Mouse (Mus musculus): ENCODE results near the gene Nbl1.

Gene Nbl1

GRCm38 (mm10) chr4:139064831-139065230 lies 28.0 kb downstream of the Nbl1 start:
- DNase-seq (ENCODE audit: low spot score), result no peak

GRCm38 (mm10) chr4:139059569-139059968 lies 33.2 kb downstream of the Nbl1 start:
- DNase-seq (ENCODE audit: low spot score), result no peak

DNA sequence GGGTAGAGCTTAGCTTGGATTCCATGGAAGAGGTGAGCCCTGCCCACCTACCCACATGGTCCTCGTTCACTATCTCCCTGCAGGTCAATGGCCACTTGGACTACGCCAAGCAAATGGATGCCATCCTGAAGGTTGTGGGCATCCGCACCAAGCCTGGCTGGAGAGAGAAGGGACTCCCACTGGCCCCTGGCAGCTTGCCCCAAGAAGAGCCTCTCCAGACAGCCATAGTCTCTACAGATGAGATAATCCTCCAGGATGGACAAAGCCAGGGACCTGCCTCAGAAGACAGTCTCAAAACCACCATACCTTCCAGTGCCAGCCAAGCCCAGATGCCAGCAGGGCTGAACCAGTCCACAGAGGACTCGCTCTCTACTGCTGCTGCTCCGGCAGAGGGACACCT lies 34.8 kb downstream of the Nbl1 start:
- DNase-seq (ENCODE audit: low spot score), result no peak

- DNase-seq (ENCODE audit: low spot score), result no peak
These were observed 35.5 kb downstream of the Nbl1 start for GRCm38 (mm10) chr4:139057291-139057690.

DNA sequence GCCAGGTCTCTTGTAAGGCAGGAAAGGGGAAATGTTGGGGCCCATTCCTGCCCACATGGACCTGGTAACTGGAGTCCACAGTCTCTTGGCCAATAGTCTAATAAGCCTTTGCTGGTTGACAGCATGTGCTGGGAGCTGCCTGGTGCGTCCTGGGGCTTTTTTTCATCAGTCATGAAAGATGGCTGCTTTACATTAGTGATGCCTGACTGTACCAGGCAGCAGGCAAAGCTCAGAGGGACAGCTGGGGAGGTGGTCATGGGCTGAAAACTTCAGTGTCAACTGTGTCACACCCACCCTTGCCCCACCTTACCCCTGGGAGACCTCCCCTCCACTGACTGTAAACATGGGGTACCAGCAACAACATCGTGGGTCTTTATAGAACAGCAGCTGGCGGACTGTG lies 37.0 kb downstream of the Nbl1 start:
- DNase-seq (ENCODE audit: low spot score), result no peak

- no peak for DNase-seq (ENCODE audit: low spot score)
These were observed 37.5 kb downstream of the Nbl1 start for GRCm38 (mm10) chr4:139055336-139055735.

- DNase-seq (ENCODE audit: low spot score), result no peak
These were observed 38.4 kb downstream of the Nbl1 start for GRCm38 (mm10) chr4:139054300-139054923.

DNA sequence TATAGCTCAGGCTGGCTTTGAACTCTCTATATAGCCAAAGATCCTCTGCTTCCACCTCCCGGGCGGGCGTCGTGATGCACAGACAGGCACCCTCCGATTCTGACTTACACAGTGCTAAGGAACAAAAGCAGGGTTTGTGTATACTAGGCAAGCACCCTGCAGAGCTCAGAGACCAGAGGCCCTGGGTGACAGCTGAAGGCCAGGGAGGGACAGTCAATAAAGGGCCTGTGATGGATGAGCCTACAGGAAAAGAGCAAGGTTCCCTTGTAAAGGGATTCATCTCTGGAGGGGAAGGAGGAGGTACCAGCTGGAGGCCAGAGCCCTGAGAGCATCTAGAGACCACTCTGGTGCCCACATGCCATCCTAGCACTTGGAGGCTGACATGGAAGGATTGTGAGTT lies 39.4 kb downstream of the Nbl1 start:
- DNase-seq (ENCODE audit: low spot score), result no peak

DNA sequence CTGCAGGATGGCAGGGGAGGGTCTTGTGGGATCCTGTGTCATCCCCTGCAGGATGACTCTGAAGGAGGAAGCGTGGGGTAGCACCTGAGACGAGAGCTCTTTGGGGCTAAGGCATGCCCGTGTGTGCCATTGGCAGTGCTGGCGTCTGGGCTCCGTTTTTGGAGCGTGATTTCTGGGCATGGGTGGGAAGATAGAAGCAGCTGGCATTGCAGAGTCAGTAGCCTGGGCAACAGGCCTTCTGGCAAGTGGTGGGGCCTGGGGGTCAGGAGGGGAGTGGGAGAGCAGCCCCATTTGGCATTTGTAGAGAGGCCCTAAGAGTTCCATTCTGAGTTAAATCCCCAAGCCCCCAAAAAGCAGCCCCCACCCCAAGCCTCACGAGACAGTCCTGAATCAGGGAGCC lies 40.0 kb downstream of the Nbl1 start:
- no peak for DNase-seq (ENCODE audit: low spot score)

DNA sequence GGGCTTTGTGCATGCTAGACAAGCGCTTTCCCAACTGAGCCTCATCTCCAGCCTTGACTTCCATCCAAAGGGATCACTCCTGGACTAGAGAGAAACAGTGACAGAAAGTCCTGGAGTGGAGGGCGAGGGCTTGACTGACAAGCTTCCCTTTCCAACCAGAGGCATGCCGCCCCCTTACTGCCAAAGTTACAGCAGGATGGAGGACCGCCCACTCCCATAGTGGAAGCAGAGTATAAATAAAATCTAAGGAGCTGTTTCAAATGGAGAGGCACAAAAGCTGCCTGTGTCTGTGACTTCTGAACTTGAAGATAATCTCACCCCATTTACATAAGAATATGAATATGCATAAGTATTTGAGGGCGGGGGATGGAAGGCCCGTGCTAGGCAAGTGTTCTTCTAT lies 44.3 kb downstream of the Nbl1 start:
- no peak for DNase-seq (ENCODE audit: low spot score)

- no peak for DNase-seq (ENCODE audit: low spot score)
These were observed 46.4 kb downstream of the Nbl1 start for GRCm38 (mm10) chr4:139046354-139046753.

- DNase-seq (ENCODE audit: low spot score), result no peak
These were observed 48.2 kb downstream of the Nbl1 start for GRCm38 (mm10) chr4:139044566-139044965.

GRCm38 (mm10) chr4:139043600-139043999 lies 49.2 kb downstream of the Nbl1 start:
- DNase-seq (ENCODE audit: low spot score), result no peak

- DNase-seq (ENCODE audit: low spot score), result no peak
These were observed 50.2 kb downstream of the Nbl1 start for GRCm38 (mm10) chr4:139042611-139043010.

GRCm38 (mm10) chr4:139040084-139040839 lies 52.5 kb downstream of the Nbl1 start:
- DNase-seq (ENCODE audit: low spot score), result no peak

DNA sequence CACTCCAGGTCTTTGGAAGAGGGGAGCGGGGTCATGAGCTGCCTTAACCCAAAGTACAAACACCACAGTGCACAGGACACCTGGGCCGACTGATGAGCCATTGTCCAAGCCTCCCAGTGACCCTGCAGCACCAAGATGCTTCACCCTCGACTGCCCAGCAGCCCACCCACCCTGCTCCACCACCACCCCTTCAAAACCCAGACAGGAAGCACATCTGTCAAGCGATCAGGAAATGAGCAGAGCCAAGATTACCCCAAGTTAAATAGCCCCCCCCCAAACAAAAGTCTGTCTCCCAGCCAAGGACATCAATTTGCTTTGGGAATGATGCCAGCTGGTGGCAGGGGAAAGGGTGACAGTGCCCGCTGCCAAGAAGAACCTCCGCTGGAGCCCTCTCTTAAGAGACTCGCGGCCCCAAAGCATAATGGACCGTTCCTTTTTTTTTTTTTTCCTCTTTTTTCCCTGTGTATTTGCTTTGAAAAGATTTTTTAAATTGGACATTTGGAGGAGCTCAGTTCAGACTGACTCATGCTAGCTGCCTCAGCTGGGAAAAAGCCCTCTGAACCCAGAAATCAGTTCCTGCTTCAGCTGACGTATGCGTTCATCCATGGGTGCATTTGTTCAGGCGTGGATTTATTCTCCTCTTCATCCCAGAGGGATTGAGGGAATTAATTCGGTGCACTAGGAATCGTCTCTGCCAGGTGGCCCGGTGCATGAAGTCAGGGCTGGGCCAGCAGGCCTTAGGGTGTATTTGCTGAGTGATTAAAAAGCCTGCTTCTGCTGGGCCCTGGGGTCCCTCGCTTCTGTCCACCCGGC lies 54.8 kb downstream of the Nbl1 start:
- no peak for DNase-seq (ENCODE audit: low spot score)

DNA sequence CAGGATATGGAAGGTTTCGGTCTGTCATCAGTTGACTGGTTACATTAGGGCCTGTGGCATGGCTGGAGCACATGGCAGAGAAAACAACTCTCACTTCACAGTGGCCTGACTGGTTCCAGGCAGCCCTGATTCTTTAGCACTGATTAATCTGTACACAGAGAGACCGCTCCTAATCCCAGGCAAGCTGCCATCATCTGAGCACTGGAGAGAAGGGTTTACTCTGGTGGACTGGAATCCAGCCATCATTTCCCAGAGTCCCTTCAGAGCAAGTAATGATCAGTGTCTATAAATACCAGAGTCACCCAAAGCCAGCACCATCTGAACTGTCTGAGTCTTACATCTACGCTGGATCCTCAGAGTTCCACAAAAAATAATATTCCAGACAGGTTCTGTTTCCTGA lies 57.0 kb downstream of the Nbl1 start:
- no peak for DNase-seq (ENCODE audit: low spot score)

GRCm38 (mm10) chr4:139034942-139035341 lies 57.9 kb downstream of the Nbl1 start:
- no peak for DNase-seq (ENCODE audit: low spot score)

GRCm38 (mm10) chr4:139034540-139034939 lies 58.3 kb downstream of the Nbl1 start:
- DNase-seq (ENCODE audit: low spot score), result no peak

GRCm38 (mm10) chr4:139034010-139034367 lies 58.8 kb downstream of the Nbl1 start:
- DNase-seq (ENCODE audit: low spot score), result no peak

- DNase-seq (ENCODE audit: low spot score), result no peak
These were observed 59.4 kb downstream of the Nbl1 start for GRCm38 (mm10) chr4:139033263-139034009.

- DNase-seq (ENCODE audit: low spot score), result no peak
These were observed 60.3 kb downstream of the Nbl1 start for GRCm38 (mm10) chr4:139032521-139032920.

Data from testis, postnatal 14 days (tissue).